Mouse (Mus musculus) neural tube, embryonic 12.5 days (tissue): Measurements from ENCODE around the gene Kdm5a. TPM values are rescaled to one million over a fixed set of nuclear protein-coding genes. Genes with fewer than 3 reads are reported as not detected.

ENCODE experiments used
- ATAC-seq: fragments of 200-750 bp; cut with Nextera tagmentation; 2 replicates; pipeline ENCODE4 v1.8.0; 2017; ENCODE audit warnings: low read depth, mild to moderate bottlenecking, moderate TSS enrichment, moderate library complexity; ENCODE audit not compliant: low FRiP score
- H3K27ac ChIP-seq: fragments of 300-500 bp; sonication (generic); 2 replicates; pipeline ENCODE4 v1.5.1; 2016
- H3K27me3 ChIP-seq: fragments of 300-500 bp; sonication (generic); replicated peaks from 2 replicates; pipeline ENCODE4 v1.6.1; 2016; ENCODE audit warnings: mild to moderate bottlenecking
- H3K36me3 ChIP-seq: fragments of 300-500 bp; sonication (generic); 2 replicates; pipeline ENCODE4 v1.6.1; 2016; ENCODE audit warnings: mild to moderate bottlenecking
- H3K4me1 ChIP-seq: fragments of 300-500 bp; sonication (generic); 2 replicates; pipeline ENCODE4 v1.6.1; 2016
- H3K4me2 ChIP-seq: fragments of 300-500 bp; sonication (generic); replicated peaks from 2 replicates; pipeline ENCODE4 v1.6.1; 2016; ENCODE audit warnings: mild to moderate bottlenecking
- H3K4me3 ChIP-seq: fragments of 300-500 bp; sonication (generic); 2 replicates; pipeline ENCODE4 v1.5.1; 2016
- H3K9ac ChIP-seq: fragments of 300-500 bp; sonication (generic); 2 replicates; pipeline ENCODE4 v1.6.1; 2016; ENCODE audit warnings: mild to moderate bottlenecking
- H3K9me3 ChIP-seq: fragments of 300-500 bp; sonication (generic); 2 replicates; pipeline ENCODE4 v1.6.1; 2016; ENCODE audit warnings: mild to moderate bottlenecking
- WGBS: fragments of 180-500 bp; shearing (Covaris S2); methylation state at CpG from one replicate; pipeline ENCODE4 v1.1.7; 2016; 5-methylcytosine and 5-hydroxymethylcytosine counted together
- polyA plus RNA-seq: library from polyadenylated mRNA; unstranded; fragments of >200 nt; fragmentation: Nextera tagmentation; extraction: Ambion mirVana; gene quantifications from 2 replicates; pipeline ENCODE4 v1.2.1, GENCODE M21; 2016

Kdm5a gene
- polyA plus RNA-seq, result 51.4 and 54.1 TPM in 2 replicates

DNA sequence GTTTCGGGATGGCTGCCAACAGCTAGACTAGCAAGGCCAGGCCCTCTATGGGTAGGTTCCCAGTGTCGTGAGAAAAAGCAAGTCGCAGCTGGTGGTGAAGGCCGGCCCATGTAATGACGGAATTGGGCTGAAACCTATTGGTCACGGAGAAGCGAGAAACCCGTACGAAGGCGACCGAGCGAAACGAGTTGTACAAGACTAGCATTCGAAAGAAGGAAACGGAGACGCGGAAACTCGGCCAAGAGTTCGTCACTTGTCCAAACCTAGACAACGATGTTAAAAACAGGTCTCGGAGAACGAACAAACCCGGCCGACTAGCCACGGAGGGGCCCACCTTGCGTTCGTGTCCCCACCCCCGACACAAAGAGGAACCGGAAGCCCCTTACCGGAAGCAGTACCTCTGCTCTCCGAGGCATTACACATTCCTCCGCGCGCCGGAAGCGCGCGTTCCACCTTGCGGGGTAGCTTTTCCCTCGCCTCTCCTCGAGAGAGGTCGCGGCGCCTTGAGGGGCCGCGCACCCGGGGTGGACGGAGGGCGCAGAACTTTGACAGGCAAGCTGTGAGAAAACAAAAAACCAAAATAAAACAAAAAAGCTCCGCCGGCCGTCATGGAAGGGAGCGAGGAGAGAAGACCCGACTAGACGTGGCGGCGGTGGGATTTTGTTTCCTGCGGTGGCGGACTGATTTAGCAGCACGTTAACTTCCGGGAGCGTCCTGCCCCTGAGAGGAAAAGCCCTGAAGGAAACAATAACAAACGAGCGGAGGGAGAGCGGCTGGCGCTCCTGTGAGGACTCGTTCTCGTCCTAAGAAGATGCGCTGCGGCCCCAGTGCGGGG lies at the start of gene Kdm5a, which contains the start of gene Ccdc77:
TSS of gene Kdm5a (plus strand) at position 437 of the 835 bp plus-strand sequence.
TSS of gene Ccdc77 (minus strand) at position 687 of the 835 bp plus-strand sequence.
- H3K27me3 ChIP-seq, result no peaks in the 10 kb centered on the region
- ATAC-seq, result peak; percentile 97
- H3K9ac ChIP-seq, result peak within 1 kb of the TSS; percentile 86
- H3K36me3 ChIP-seq, result peaks cover 17% of the 10 kb centered on the region
- H3K4me1 ChIP-seq, result peaks cover 16% of the 10 kb centered on the region
- peak within 1 kb of the TSS; percentile 87 for H3K27ac ChIP-seq
- under 1% methylated on average over 71 of the region's 71 CpGs for WGBS
- no peaks in the 10 kb centered on the region for H3K9me3 ChIP-seq
- peak within 1 kb of the TSS; percentile 97 for H3K4me3 ChIP-seq
- H3K4me2 ChIP-seq, result peak within 1 kb of the TSS; percentile 93

DNA sequence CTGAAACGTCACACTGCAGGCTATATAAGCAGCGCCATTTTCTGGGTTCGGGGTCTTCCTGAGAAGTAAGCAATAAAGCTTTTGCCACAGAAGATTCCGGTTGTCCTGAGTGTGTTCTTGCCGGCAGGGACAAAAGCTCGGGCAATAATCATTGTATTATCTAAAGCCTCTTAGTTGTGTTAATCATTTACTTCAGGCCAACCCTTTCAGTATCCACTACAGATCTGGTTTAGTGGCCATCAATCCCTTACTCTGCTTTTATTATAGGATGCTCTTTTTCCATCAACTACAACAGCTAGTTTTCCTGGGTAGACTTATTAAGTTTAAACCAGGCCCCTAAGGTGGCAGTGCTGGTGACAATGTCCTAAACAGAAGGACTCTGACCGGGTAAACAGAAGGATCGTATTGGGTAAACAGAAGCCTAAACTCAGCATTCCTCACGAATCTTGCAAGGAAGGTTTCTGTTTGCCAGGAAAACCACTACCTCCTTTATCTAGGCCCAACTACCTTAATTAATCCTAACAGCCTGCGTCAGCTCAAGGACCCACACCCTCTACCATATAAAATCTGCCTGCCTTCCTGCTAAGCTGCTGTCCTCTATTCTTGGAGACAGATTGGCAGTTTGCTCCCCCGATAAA lies 45.5 kb upstream of the Kdm5a start:
- Histone ChIP-seq H3K36me3 (no peaks in the 10 kb centered on the region), H3K4me1 (no peaks in the 10 kb centered on the region), H3K9me3 (no peaks in the 10 kb centered on the region), H3K9ac (no peak overlapping the region), H3K27ac (no peak overlapping the region), H3K4me2 (no peak overlapping the region), H3K4me3 (no peak overlapping the region), H3K27me3 (no peaks in the 10 kb centered on the region)
- ATAC-seq, result no peak
- WGBS, result 52% methylated on average over 11 of the region's 11 CpGs

DNA sequence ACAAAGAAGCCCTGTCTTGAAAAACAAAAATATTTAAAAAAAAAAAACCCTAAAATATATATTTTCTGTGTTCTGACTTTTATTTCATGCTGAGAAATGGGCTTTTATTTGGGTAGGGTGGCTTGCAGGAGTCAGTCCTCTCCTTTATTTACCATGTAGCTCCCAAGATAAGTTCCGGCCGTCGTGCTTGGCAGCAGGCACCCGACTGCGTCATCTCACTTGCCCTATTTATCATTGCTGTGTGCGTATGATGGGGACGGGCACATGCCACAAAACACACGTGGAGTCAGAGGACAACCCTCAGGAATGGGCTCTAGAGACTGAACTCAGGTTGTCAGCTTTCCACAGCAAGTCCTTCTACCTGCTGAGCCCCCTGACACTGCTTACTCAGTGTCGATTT lies 44.8 kb upstream of the Kdm5a start:
- H3K4me3 ChIP-seq, result no peak overlapping the region
- H3K27me3 ChIP-seq, result no peaks in the 10 kb centered on the region
- ATAC-seq, result no peak
- no peaks in the 10 kb centered on the region for H3K4me1 ChIP-seq
- 93% methylated on average over 9 of the region's 9 CpGs for WGBS
- H3K4me2 ChIP-seq, result no peak overlapping the region
- no peak overlapping the region for H3K9ac ChIP-seq
- H3K36me3 ChIP-seq, result no peaks in the 10 kb centered on the region
- H3K27ac ChIP-seq, result no peak overlapping the region
- H3K9me3 ChIP-seq, result no peaks in the 10 kb centered on the region

DNA sequence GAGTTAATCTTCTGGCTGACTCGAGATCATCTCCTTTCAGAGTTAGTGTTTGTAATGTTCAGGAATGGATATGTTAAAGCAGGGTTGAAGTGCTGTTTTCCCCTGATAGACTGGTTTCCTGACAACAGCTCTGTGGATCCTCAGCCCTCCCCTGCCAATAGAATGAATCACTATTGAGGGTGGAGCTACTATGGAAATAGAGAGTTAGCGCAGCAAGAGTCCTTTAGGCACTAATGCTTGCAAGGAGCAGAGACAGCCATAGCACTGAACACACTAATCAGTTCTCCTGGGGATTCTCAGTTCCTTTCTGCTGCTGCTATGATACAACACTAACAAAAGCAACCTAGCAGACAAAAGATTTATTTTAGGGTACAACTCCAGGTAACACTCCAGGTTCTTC lies 43.6 kb upstream of the Kdm5a start:
- no peak overlapping the region for H3K9ac ChIP-seq
- H3K36me3 ChIP-seq, result peaks cover 7% of the 10 kb centered on the region; the same call in 1 of the 2 replicates
- no peaks in the 10 kb centered on the region for H3K9me3 ChIP-seq
- ATAC-seq, result no peak
- no peaks in the 10 kb centered on the region for H3K4me1 ChIP-seq
- no peak overlapping the region for H3K4me2 ChIP-seq
- 80% methylated on average over 2 of the region's 2 CpGs for WGBS
- H3K4me3 ChIP-seq, result no peak overlapping the region
- H3K27ac ChIP-seq, result no peak overlapping the region
- H3K27me3 ChIP-seq, result no peaks in the 10 kb centered on the region

DNA sequence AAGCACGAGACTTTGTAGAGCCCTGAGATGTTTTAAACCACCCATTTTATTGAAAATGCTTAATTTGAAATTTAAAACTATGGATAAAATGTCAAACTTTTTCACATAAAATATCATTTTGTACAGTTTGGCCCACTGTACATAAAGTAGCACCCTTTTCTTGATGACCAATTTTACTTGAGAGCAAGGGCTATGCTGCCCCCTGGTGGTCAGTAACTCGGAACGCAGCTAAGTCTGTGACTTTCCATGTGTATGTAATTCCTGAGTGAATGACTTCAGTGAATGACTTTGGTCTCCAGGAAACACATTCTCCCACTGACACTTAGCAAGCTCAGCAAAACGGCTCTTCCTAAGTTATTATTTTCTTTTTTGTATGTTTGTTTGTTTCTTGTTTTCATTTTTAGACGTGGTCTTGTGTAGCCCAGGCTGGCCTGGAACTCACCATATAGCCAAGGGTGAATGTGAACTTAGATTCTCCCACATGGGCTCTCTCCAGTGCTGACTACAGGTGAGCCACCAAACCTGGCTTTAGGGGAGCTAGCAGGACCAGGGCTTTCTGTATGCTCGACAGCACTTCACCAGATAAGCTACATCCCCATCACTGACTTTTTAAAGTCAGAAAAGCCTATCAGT lies 39.5 kb upstream of the Kdm5a start:
- Histone ChIP-seq H3K4me2 (no peak overlapping the region), H3K27me3 (no peaks in the 10 kb centered on the region), H3K4me1 (no peaks in the 10 kb centered on the region), H3K9ac (no peak overlapping the region), H3K9me3 (no peaks in the 10 kb centered on the region), H3K36me3 (peaks cover 18% of the 10 kb centered on the region), H3K4me3 (no peak overlapping the region), H3K27ac (no peak overlapping the region)
- peak; percentile 29; the same call in 1 of the 2 replicates for ATAC-seq
- 32% methylated on average over 6 of the region's 6 CpGs for WGBS

DNA sequence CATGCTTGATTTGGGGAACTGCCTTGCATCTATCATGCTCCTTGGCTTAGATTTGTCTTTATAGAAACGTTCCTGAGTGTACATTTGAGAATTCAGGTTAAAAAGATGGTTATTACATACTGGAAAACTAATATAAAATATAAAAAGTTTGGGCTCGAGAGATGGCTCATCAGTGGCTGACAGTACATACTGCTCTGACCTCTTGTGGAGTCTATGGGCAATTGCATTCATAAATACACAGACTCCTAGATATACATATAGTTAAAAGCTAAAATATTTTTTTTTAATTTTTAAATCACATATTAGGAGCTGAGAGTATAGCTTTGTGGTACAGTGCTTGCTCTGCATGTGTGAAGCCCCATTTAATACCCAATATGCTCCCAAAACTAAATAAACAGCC lies 31.6 kb upstream of the Kdm5a start:
- Histone ChIP-seq H3K9me3 (no peaks in the 10 kb centered on the region), H3K4me3 (no peak overlapping the region), H3K27ac (no peak overlapping the region), H3K27me3 (no peaks in the 10 kb centered on the region), H3K9ac (no peak overlapping the region), H3K4me1 (no peaks in the 10 kb centered on the region), H3K4me2 (no peak overlapping the region), H3K36me3 (peaks cover 73% of the 10 kb centered on the region)
- ATAC-seq, result no peak
- 85% methylated on average over 2 of the region's 2 CpGs for WGBS

DNA sequence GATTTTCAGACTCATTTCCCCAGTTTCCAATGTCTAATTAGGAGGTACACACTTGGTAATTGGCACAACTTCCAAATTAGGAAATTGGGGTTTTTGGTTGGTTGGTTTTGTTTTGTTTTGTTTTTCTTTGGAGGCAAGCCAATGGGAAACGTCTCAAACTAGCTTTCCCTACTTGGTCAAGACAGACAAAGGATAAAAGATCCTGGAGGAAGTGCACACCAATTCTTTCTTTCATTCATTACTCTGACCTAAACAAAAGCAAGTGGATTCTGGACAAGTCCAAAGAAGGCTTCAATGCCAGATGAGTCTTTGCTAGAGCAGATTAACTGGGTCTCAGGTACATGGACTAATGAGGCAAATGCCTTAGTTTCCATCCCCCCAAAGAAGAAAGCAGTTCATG lies 19.9 kb upstream of the Kdm5a start:
- peaks cover 60% of the 10 kb centered on the region for H3K36me3 ChIP-seq
- no peak overlapping the region for H3K4me2 ChIP-seq

DNA sequence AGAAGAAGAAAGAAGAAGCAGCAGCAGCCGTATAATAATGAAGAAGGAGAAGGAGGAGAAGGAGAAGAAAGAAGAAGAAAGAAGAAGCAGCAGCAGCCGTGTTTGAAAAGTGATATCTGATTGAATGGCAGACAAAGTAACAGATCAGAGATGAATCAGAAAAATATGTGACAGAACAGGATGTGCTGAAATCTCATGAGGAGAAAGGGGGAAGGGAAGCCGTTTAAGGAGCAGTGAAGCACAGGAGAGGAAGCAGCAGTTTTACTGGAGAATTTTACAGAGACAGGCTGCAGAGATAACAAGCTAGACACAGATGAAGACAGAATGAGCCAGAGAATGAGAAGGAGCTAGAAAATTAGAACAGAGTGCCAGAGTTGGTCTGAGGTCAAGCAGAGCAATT lies 14.9 kb upstream of the Kdm5a start:
- 94% methylated on average over 3 of the region's 3 CpGs for WGBS
- no peaks in the 10 kb centered on the region for H3K9me3 ChIP-seq
- no peaks in the 10 kb centered on the region for H3K4me1 ChIP-seq
- no peak overlapping the region for H3K4me3 ChIP-seq
- H3K9ac ChIP-seq, result no peak overlapping the region
- H3K27ac ChIP-seq, result no peak overlapping the region
- no peak for ATAC-seq
- no peak overlapping the region for H3K4me2 ChIP-seq
- peaks cover 47% of the 10 kb centered on the region for H3K36me3 ChIP-seq
- no peaks in the 10 kb centered on the region for H3K27me3 ChIP-seq

More for the DNA sequence above, 19.9 kb upstream of the Kdm5a start:
- H3K27me3 ChIP-seq, result no peaks in the 10 kb centered on the region
- no peak overlapping the region for H3K27ac ChIP-seq
- WGBS, result 80% methylated on average over 1 of the region's 1 CpGs
- no peaks in the 10 kb centered on the region for H3K4me1 ChIP-seq
- no peak overlapping the region for H3K4me3 ChIP-seq
- no peak for ATAC-seq
- H3K9me3 ChIP-seq, result no peaks in the 10 kb centered on the region
- no peak overlapping the region for H3K9ac ChIP-seq

DNA sequence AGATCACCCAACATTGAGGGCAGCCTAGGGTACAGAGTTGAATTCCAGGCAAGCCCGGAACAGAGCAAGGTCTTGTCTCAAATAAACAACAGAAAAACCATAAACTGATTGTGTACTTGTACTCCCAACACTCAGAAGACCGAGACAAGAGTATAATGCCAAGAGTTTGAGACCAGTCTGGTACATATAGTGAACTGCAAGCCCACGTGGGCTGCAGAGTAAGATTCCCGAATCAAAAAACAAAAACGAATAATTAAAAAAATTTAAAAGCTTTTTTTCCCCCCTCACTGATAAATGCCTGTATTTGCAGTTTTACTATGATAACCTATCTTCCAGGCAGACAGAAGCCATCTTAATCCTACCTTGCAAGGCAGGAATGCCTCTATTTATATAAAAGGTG lies 7.4 kb upstream of the Kdm5a start:
- WGBS, result 35% methylated on average over 5 of the region's 5 CpGs
- H3K36me3 ChIP-seq, result no peaks in the 10 kb centered on the region
- peak overlapping the region; percentile 43 for H3K4me3 ChIP-seq
- H3K4me2 ChIP-seq, result peak overlapping the region; percentile 65
- no peaks in the 10 kb centered on the region for H3K27me3 ChIP-seq
- peaks cover 8% of the 10 kb centered on the region for H3K4me1 ChIP-seq
- no peaks in the 10 kb centered on the region for H3K9me3 ChIP-seq
- no peak; the same call in 1 of the 2 replicates for ATAC-seq
- H3K9ac ChIP-seq, result peak overlapping the region; percentile 52
- no peak overlapping the region for H3K27ac ChIP-seq

DNA sequence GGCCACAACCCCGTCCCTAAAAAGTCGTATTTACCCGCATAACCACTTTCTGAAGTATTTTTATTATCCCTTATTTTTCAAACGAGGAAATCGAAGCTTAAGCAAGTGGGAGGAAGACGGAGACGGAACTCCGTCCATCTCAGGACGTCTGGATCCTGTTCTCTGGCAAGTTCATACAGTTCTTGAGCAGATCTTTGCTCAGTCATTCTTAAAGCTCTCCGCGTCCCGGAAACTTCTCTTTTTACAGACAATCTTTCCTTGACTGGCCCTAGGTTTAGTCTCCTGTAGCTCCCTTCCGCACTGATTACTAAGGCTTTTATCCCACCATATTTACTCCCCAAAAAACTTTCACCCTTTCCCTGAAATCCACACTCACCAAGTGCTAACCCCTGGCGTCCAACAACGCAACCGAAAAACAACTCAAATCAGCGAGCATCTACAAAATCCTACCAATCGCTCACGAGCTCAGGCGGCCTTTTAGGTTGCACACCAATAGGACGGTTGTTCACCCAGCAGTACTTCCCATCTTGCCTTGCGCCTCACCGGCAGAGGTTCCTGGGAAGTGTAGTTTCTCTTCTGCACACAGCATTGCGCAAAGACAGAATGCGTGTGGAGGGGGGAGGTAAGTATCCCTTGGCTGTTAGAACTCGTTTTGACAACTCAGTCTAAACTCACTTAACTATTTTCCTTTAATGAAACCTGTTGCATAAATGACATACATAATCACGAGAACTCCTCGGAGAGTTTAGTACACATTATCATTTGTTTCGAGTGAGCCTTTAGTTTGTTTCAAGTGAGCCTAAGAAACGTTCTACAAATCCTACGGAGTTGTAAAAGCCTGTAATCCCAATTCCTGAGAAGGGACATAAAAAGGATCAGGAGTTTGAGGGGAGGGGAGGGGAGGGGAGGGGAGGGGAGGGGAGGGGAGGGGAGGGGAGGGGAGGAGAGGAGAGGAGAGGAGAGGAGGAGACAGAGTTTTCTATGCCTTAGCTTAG lies 6.7 kb upstream of the Kdm5a start:
- no peak overlapping the region for H3K27ac ChIP-seq
- H3K4me3 ChIP-seq, result peak overlapping the region; percentile 43
- ATAC-seq, result peak; percentile 98
- no peaks in the 10 kb centered on the region for H3K9me3 ChIP-seq
- peak overlapping the region; percentile 65 for H3K4me2 ChIP-seq
- H3K9ac ChIP-seq, result peak overlapping the region; percentile 52
- H3K36me3 ChIP-seq, result no peaks in the 10 kb centered on the region
- H3K27me3 ChIP-seq, result no peaks in the 10 kb centered on the region
- 2% methylated on average over 31 of the region's 31 CpGs for WGBS
- H3K4me1 ChIP-seq, result peaks cover 8% of the 10 kb centered on the region

DNA sequence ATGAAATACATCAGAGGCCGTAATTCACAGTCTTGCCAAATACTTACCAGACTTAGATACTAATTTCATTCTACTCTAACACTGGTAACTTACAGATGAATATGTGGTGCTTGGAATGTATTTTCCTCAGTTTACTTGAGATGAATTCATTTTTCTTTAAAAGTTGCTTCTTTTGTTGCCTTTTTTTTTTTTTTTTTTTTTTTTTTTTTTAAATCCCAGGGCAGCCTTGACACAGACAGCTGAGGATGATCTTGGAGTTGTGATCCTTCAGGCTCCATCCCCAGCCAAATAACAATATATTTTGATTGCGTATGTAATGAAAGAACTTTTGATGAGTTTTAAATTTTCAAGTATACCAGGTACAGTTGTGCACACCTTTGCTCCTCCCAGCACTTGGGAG lies 1.8 kb upstream of the Kdm5a start:
- Histone ChIP-seq H3K4me3 (no peak overlapping the region), H3K27me3 (no peaks in the 10 kb centered on the region), H3K27ac (no peak overlapping the region), H3K9me3 (no peaks in the 10 kb centered on the region), H3K36me3 (peaks cover under 1% of the 10 kb centered on the region; the same call in 1 of the 2 replicates), H3K4me1 (peaks cover 16% of the 10 kb centered on the region), H3K9ac (no peak overlapping the region), H3K4me2 (no peak overlapping the region)
- no peak for ATAC-seq
- WGBS, result 99% methylated on average over 2 of the region's 2 CpGs
